ENCODE assay signal across 12 mouse cellular contexts in genomic region chr11:113600526-113601245, GRCm38 (mm10). TPM values are rescaled to one million over a fixed set of nuclear protein-coding genes. Genes with fewer than 3 reads are reported as not detected.
A peak's percentile ranks its signal among the peaks of the same experiment; 100 is the strongest.
DNase-seq lines count a peak whose midpoint lies in the region; ATAC-seq and TF ChIP-seq lines count a peak whose summit lies in the region.
"Had no signal": no experiment of that assay in that cellular context is flagged by ENCODE, and none has a peak within 500 bp of the region (broad histone marks: within the 10 kb centered on the region; RNA-seq: fewer than 3 reads in every experiment).

No protein-coding gene starts in this region.

- H3K4me3 ChIP-seq in kidney, adult 2 months (ENCODE audit: insufficient read depth, low read depth, low read length), result no peak overlapping the region
- H3K4me3 ChIP-seq in kidney, embryonic 14.5 days (ENCODE audit: low read length), result no peak overlapping the region
- no peak overlapping the region for H3K4me3 ChIP-seq in hindbrain, embryonic 13.5 days
- no peak overlapping the region for H3K4me3 ChIP-seq in midbrain, embryonic 14.5 days (replicated peaks; ENCODE audit: low read depth, low read length)
- H3K4me3 ChIP-seq: erythroblast, embryonic 14.5 days; left cerebral cortex, adult 2 months had no signal

- no peak overlapping the region for H3K27ac ChIP-seq in kidney, adult 2 months (ENCODE audit: insufficient read depth, low read depth, low read length)
- H3K27ac ChIP-seq in kidney, embryonic 14.5 days (ENCODE audit: low read depth, low read length), result no peak overlapping the region
- H3K27ac ChIP-seq in hindbrain, embryonic 13.5 days, result peak overlapping the region; percentile 59
- H3K27ac ChIP-seq in midbrain, embryonic 14.5 days (replicated peaks; ENCODE audit: low read depth, low read length), result peak overlapping the region; percentile 74
- H3K27ac ChIP-seq: left cerebral cortex, adult 2 months; liver, embryonic 14.5 days had no signal

- H3K9ac ChIP-seq in kidney, embryonic 14.5 days (ENCODE audit: low read depth, low read length), result no peak overlapping the region
- H3K9ac ChIP-seq in hindbrain, embryonic 13.5 days, result no peak overlapping the region
- no peak overlapping the region for H3K9ac ChIP-seq in midbrain, embryonic 14.5 days (replicated peaks; ENCODE audit: low read length)
- H3K9ac ChIP-seq: liver, embryonic 14.5 days had no signal

- no peak overlapping the region for H3K4me2 ChIP-seq in kidney, embryonic 14.5 days (replicated peaks; ENCODE audit: low read depth, low read length)
- H3K4me2 ChIP-seq in hindbrain, embryonic 13.5 days, result no peak overlapping the region
- H3K4me2 ChIP-seq in midbrain, embryonic 14.5 days (ENCODE audit: low read length), result no peak overlapping the region

- peak; percentile 65 for DNase-seq in kidney, adult 2 months
- DNase-seq in cerebellum, postnatal 25 days, result peak; percentile 65 to 69
- DNase-seq in midbrain, embryonic 14.5 days, result peak; percentile 39
- DNase-seq in ovary, adult 18-20 months (ENCODE audit: low spot score), result no peak
- DNase-seq in thymus, postnatal 14 days, result no peak
- DNase-seq in heart, postnatal 14 days, result no peak

- no peaks in the 10 kb centered on the region for H3K9me3 ChIP-seq in kidney, embryonic 14.5 days (ENCODE audit: control insufficient read depth, low read length)
- H3K9me3 ChIP-seq in hindbrain, embryonic 13.5 days, result 0 out of 2 replicates have a peak, but pooled peaks cover 1% of the 10 kb centered on the region
- no peaks in the 10 kb centered on the region for H3K9me3 ChIP-seq in midbrain, embryonic 14.5 days (ENCODE audit: control insufficient read depth, low read length)

- H3K36me3 ChIP-seq in kidney, adult 2 months (ENCODE audit: control insufficient read depth, insufficient read depth, low read length), result no peaks in the 10 kb centered on the region
- no peaks in the 10 kb centered on the region for H3K36me3 ChIP-seq in kidney, embryonic 14.5 days (ENCODE audit: control insufficient read depth, insufficient read depth, low read length)
- no peaks in the 10 kb centered on the region for H3K36me3 ChIP-seq in hindbrain, embryonic 13.5 days
- H3K36me3 ChIP-seq in midbrain, embryonic 14.5 days (ENCODE audit: control insufficient read depth, insufficient read depth, low read length), result no peaks in the 10 kb centered on the region

- WGBS in kidney, adult 2 months, result 53% methylated on average over 18 of the region's 18 CpGs
- 62% methylated on average over 18 of the region's 18 CpGs for WGBS in kidney, embryonic 14.5 days
- WGBS in hindbrain, embryonic 13.5 days, result 64% methylated on average over 18 of the region's 18 CpGs
- 77% methylated on average over 18 of the region's 18 CpGs for WGBS in midbrain, embryonic 14.5 days

- no peak for ATAC-seq in kidney, embryonic 14.5 days (ENCODE audit: low FRiP score, low TSS enrichment)
- ATAC-seq in hindbrain, embryonic 13.5 days (ENCODE audit: low FRiP score), result 0 out of 2 replicates have a peak, but pooled peaks have one; percentile 21
- peak; percentile 34; the same call in 1 of the 2 replicates for ATAC-seq in midbrain, embryonic 14.5 days (ENCODE audit: low FRiP score, low TSS enrichment)

- no peak for TF ChIP-seq CTCF in kidney, adult 2 months (conservative IDR thresholded peaks at IDR 0.05; ENCODE audit: insufficient read depth, insufficient read length, low read depth, low read length)

- no peak for TF ChIP-seq POLR2A in kidney, adult 2 months (IDR thresholded peaks at IDR 0.05; ENCODE audit: low read depth, low read length)

- no peaks in the 10 kb centered on the region for H3K27me3 ChIP-seq in kidney, adult 2 months (replicated peaks; ENCODE audit: control insufficient read depth, insufficient read depth, low read length)
- H3K27me3 ChIP-seq in kidney, embryonic 14.5 days (ENCODE audit: control insufficient read depth, insufficient read depth, low read length), result no peaks in the 10 kb centered on the region
- H3K27me3 ChIP-seq in hindbrain, embryonic 13.5 days, result no peaks in the 10 kb centered on the region
- no peaks in the 10 kb centered on the region for H3K27me3 ChIP-seq in midbrain, embryonic 14.5 days (ENCODE audit: control insufficient read depth, insufficient read depth, low read length)

- intact Hi-C loops in heart, postnatal 14 days (cut with DNase I), result no loop called here

- no peaks in the 10 kb centered on the region for H3K4me1 ChIP-seq in kidney, adult 2 months (ENCODE audit: control insufficient read depth, insufficient read depth, low read length)
- H3K4me1 ChIP-seq in kidney, embryonic 14.5 days (ENCODE audit: control insufficient read depth, insufficient read depth, low read length), result no peaks in the 10 kb centered on the region
- peaks cover 31% of the 10 kb centered on the region for H3K4me1 ChIP-seq in hindbrain, embryonic 13.5 days (replicated peaks)
- H3K4me1 ChIP-seq in midbrain, embryonic 14.5 days (ENCODE audit: control insufficient read depth, insufficient read depth, low read length), result peaks cover 20% of the 10 kb centered on the region

RNA-seq across cellular contexts. Expression of gene Sstr2, which starts 18.5 kb away (rescaled TPM):
- 0.36 and 0.56 TPM in 2 replicates for polyA plus RNA-seq in kidney, adult 2 months (2012; rRNA removed)
- polyA plus RNA-seq in kidney, embryonic 14.5 days (2014; fragmentation: Nextera tagmentation; extraction: Ambion mirVana), result 0.28 and 0.33 TPM in 2 replicates
- 32.8 and 34.9 TPM in 2 replicates for polyA plus RNA-seq in hindbrain, embryonic 13.5 days (2015; fragmentation: Nextera tagmentation; extraction: Ambion mirVana)
- polyA plus RNA-seq in midbrain, embryonic 14.5 days (2014; fragmentation: Nextera tagmentation; extraction: Ambion mirVana), result 18.0 and 23.3 TPM in 2 replicates
- not detected for total RNA-seq in heart, postnatal 14 days (2021)
- total RNA-seq: heart, adult 8-10 months had no signal
- polyA plus RNA-seq: erythroblast, embryonic 14.5 days had no signal

RNA-seq across cellular contexts. Expression of gene Cog1, which starts 48.3 kb away (rescaled TPM):
- polyA plus RNA-seq in kidney, adult 2 months (2012; rRNA removed), result 32.8 and 38.7 TPM in 2 replicates
- polyA plus RNA-seq in kidney, embryonic 14.5 days (2014; fragmentation: Nextera tagmentation; extraction: Ambion mirVana), result 16.6 and 29.3 TPM in 2 replicates
- 33.4 and 35.6 TPM in 2 replicates for polyA plus RNA-seq in hindbrain, embryonic 13.5 days (2015; fragmentation: Nextera tagmentation; extraction: Ambion mirVana)
- polyA plus RNA-seq in midbrain, embryonic 14.5 days (2014; fragmentation: Nextera tagmentation; extraction: Ambion mirVana), result 35.2 and 40.1 TPM in 2 replicates
- 10 to 100 TPM; 16.1 to 18.5 TPM for total RNA-seq in heart, postnatal 14 days (2021)

RNA-seq across cellular contexts. Expression of gene Slc39a11, which starts 49.2 kb away (rescaled TPM):
- 24.5 and 29.5 TPM in 2 replicates for polyA plus RNA-seq in kidney, adult 2 months (2012; rRNA removed)
- 11.3 and 16.4 TPM in 2 replicates for polyA plus RNA-seq in kidney, embryonic 14.5 days (2014; fragmentation: Nextera tagmentation; extraction: Ambion mirVana)
- polyA plus RNA-seq in hindbrain, embryonic 13.5 days (2015; fragmentation: Nextera tagmentation; extraction: Ambion mirVana), result 32.2 and 34.2 TPM in 2 replicates
- 28.5 and 31.1 TPM in 2 replicates for polyA plus RNA-seq in midbrain, embryonic 14.5 days (2014; fragmentation: Nextera tagmentation; extraction: Ambion mirVana)
- 1 to 10 TPM; 2.9 to 3.7 TPM for total RNA-seq in heart, postnatal 14 days (2021)

Comparison
In these comparisons a context has a peak if more than half of its experiments do, and no peak if none do; other contexts are left out.
1. DNase-seq: peak in kidney, adult 2 months (single experiment), cerebellum, postnatal 25 days (2 of 2) and midbrain, embryonic 14.5 days (single experiment); none in ovary, adult 18-20 months (single experiment), thymus, postnatal 14 days (single experiment) and heart, postnatal 14 days (0 of 2).
2. H3K27ac ChIP-seq: peak in hindbrain, embryonic 13.5 days (single experiment) and midbrain, embryonic 14.5 days (single experiment); none in kidney, adult 2 months (single experiment) and kidney, embryonic 14.5 days (single experiment).
3. RNA of gene Sstr2, which starts 18.5 kb away (polyA plus RNA-seq): 32.8 to 34.9 TPM in hindbrain, embryonic 13.5 days and 18.0 to 23.3 TPM in midbrain, embryonic 14.5 days; 0.36 to 0.56 TPM in kidney, adult 2 months and 0.28 to 0.33 TPM in kidney, embryonic 14.5 days; every median in the first group is over 10 times any median in the second.